11 mouse cellular contexts compared by ENCODE assay signal in genomic region chr2:152694708-152695107, GRCm38 (mm10). TPM values are rescaled to one million over a fixed set of nuclear protein-coding genes. Genes with fewer than 3 reads are reported as not detected.
DNase-seq lines count a peak whose midpoint lies in the region; ATAC-seq lines count a peak whose summit lies in the region.
"Had no signal": no experiment of that assay in that cellular context is flagged by ENCODE, and none has a peak within 500 bp of the region (broad histone marks: within the 10 kb centered on the region; RNA-seq: fewer than 3 reads in every experiment).

No protein-coding gene starts in this region.

- H3K27ac ChIP-seq in lung, embryonic 15.5 days, result peak overlapping the region; percentile 83
- no peak overlapping the region for H3K27ac ChIP-seq in midbrain, embryonic 15.5 days
- no peak overlapping the region for H3K27ac ChIP-seq in hindbrain, embryonic 14.5 days
- H3K27ac ChIP-seq: liver, embryonic 15.5 days had no signal

- no peak overlapping the region for H3K9ac ChIP-seq in lung, embryonic 15.5 days
- no peak overlapping the region for H3K9ac ChIP-seq in midbrain, embryonic 15.5 days
- no peak overlapping the region for H3K9ac ChIP-seq in hindbrain, embryonic 14.5 days
- H3K9ac ChIP-seq: liver, embryonic 15.5 days had no signal

- H3K4me1 ChIP-seq in lung, embryonic 15.5 days, result peaks cover 27% of the 10 kb centered on the region
- peaks cover 7% of the 10 kb centered on the region for H3K4me1 ChIP-seq in midbrain, embryonic 15.5 days
- 0 out of 2 replicates have a peak, but pooled peaks cover 5% of the 10 kb centered on the region for H3K4me1 ChIP-seq in hindbrain, embryonic 14.5 days (replicated peaks; ENCODE audit: control insufficient read depth, insufficient read depth, low read length)

- peak; percentile 41 to 66 for DNase-seq in heart, adult 18-20 months
- DNase-seq in heart, postnatal 36 days, result no peak
- DNase-seq in ovary, postnatal 36 days (ENCODE audit: low spot score), result peak; percentile 82
- DNase-seq in ovary, postnatal 14 days (ENCODE audit: low spot score), result no peak
- no peak for DNase-seq in frontal cortex, postnatal 36 days (ENCODE audit: low spot score in 2 of 2)
- DNase-seq in hindbrain, embryonic 14.5 days (ENCODE audit: low spot score), result no peak
- DNase-seq: cerebellum, postnatal 10 days; thymus, postnatal 14 days had no signal

- H3K27me3 ChIP-seq in lung, embryonic 15.5 days, result no peaks in the 10 kb centered on the region
- H3K27me3 ChIP-seq in midbrain, embryonic 15.5 days (replicated peaks), result no peaks in the 10 kb centered on the region
- no peaks in the 10 kb centered on the region for H3K27me3 ChIP-seq in hindbrain, embryonic 14.5 days (ENCODE audit: control insufficient read depth, insufficient read depth, low read length)
- H3K27me3 ChIP-seq: liver, embryonic 15.5 days had no signal

- 41% methylated on average over 7 of the region's 7 CpGs for WGBS in lung, embryonic 15.5 days
- 84% methylated on average over 7 of the region's 7 CpGs for WGBS in midbrain, embryonic 15.5 days
- WGBS in hindbrain, embryonic 14.5 days, result 84% methylated on average over 7 of the region's 7 CpGs

- no peak overlapping the region for H3K4me2 ChIP-seq in lung, embryonic 15.5 days
- H3K4me2 ChIP-seq in midbrain, embryonic 15.5 days, result no peak overlapping the region
- no peak overlapping the region for H3K4me2 ChIP-seq in hindbrain, embryonic 14.5 days (replicated peaks)
- H3K4me2 ChIP-seq: liver, embryonic 15.5 days had no signal

- no peaks in the 10 kb centered on the region for H3K9me3 ChIP-seq in lung, embryonic 15.5 days
- H3K9me3 ChIP-seq in midbrain, embryonic 15.5 days, result no peaks in the 10 kb centered on the region
- no peaks in the 10 kb centered on the region for H3K9me3 ChIP-seq in hindbrain, embryonic 14.5 days (ENCODE audit: control insufficient read depth, low read length)
- H3K9me3 ChIP-seq: liver, embryonic 15.5 days had no signal

- peak; percentile 76 for ATAC-seq in lung, embryonic 15.5 days (ENCODE audit: borderline replicate concordance, extremely low read depth, low FRiP score, low TSS enrichment)
- no peak for ATAC-seq in midbrain, embryonic 15.5 days (replicated peaks)
- no peak for ATAC-seq in hindbrain, embryonic 14.5 days (ENCODE audit: low FRiP score)

- peaks cover 50% of the 10 kb centered on the region for H3K36me3 ChIP-seq in lung, embryonic 15.5 days
- peaks cover 17% of the 10 kb centered on the region for H3K36me3 ChIP-seq in midbrain, embryonic 15.5 days (replicated peaks)
- H3K36me3 ChIP-seq in hindbrain, embryonic 14.5 days (replicated peaks; ENCODE audit: control insufficient read depth, insufficient read depth), result peaks cover 72% of the 10 kb centered on the region

- no peak overlapping the region for H3K4me3 ChIP-seq in lung, embryonic 15.5 days
- no peak overlapping the region for H3K4me3 ChIP-seq in midbrain, embryonic 15.5 days
- H3K4me3 ChIP-seq in hindbrain, embryonic 14.5 days (replicated peaks; ENCODE audit: low read length), result no peak overlapping the region
- H3K4me3 ChIP-seq: liver, embryonic 15.5 days had no signal

- intact Hi-C loops in heart, postnatal 36 days (cut with DNase I), result loop anchor here (5.0 kb wide), 1 partner anchor 323 kb away; the partner anchor contains the start of gene Pdrg1

RNA-seq across cellular contexts. Expression of gene Mcts2, which starts 7.9 kb away (rescaled TPM):
- total RNA-seq in heart, adult 18-20 months (2021), result 10 to 100 TPM; 15.8 to 16.4 TPM
- 10 to 100 TPM; 16.2 to 16.5 TPM for total RNA-seq in heart, postnatal 36 days (2021)
- 27.1 and 28.5 TPM in 2 replicates for polyA plus RNA-seq in lung, embryonic 15.5 days (2015; fragmentation: Nextera tagmentation; extraction: Ambion mirVana)
- polyA plus RNA-seq in midbrain, embryonic 15.5 days (2015; fragmentation: Nextera tagmentation; extraction: Ambion mirVana), result 33.7 and 34.3 TPM in 2 replicates
- 34.0 and 41.9 TPM in 2 replicates for polyA plus RNA-seq in hindbrain, embryonic 14.5 days (2014; fragmentation: Nextera tagmentation; extraction: Ambion mirVana)

RNA-seq across cellular contexts. Expression of gene H13, which starts 25.4 kb away (rescaled TPM):
- total RNA-seq in heart, adult 18-20 months (2021), result 10 to 100 TPM; 32.7 to 39.6 TPM
- total RNA-seq in heart, postnatal 36 days (2021), result 10 to 100 TPM; 33.1 to 41.2 TPM
- 97.7 and 104 TPM in 2 replicates for polyA plus RNA-seq in lung, embryonic 15.5 days (2015; fragmentation: Nextera tagmentation; extraction: Ambion mirVana)
- 178 and 186 TPM in 2 replicates for polyA plus RNA-seq in midbrain, embryonic 15.5 days (2015; fragmentation: Nextera tagmentation; extraction: Ambion mirVana)
- 155 and 164 TPM in 2 replicates for polyA plus RNA-seq in hindbrain, embryonic 14.5 days (2014; fragmentation: Nextera tagmentation; extraction: Ambion mirVana)

RNA-seq across cellular contexts. Expression of gene Id1, which starts 41.3 kb away (rescaled TPM):
- total RNA-seq in heart, adult 18-20 months (2021), result 10 to 100 TPM; 63.7 to 75.1 TPM
- 10 to 100 TPM; 50.9 to 53.7 TPM for total RNA-seq in heart, postnatal 36 days (2021)
- 134 and 143 TPM in 2 replicates for polyA plus RNA-seq in lung, embryonic 15.5 days (2015; fragmentation: Nextera tagmentation; extraction: Ambion mirVana)
- polyA plus RNA-seq in midbrain, embryonic 15.5 days (2015; fragmentation: Nextera tagmentation; extraction: Ambion mirVana), result 30.7 and 33.7 TPM in 2 replicates
- polyA plus RNA-seq in hindbrain, embryonic 14.5 days (2014; fragmentation: Nextera tagmentation; extraction: Ambion mirVana), result 56.5 and 68.0 TPM in 2 replicates

RNA-seq across cellular contexts. Expression of gene Cox4i2, which starts 59.3 kb away (rescaled TPM):
- 10 to 100 TPM; 11.9 to 15.2 TPM for total RNA-seq in heart, adult 18-20 months (2021)
- 10 to 100 TPM; 13.1 to 16.0 TPM for total RNA-seq in heart, postnatal 36 days (2021)
- polyA plus RNA-seq in lung, embryonic 15.5 days (2015; fragmentation: Nextera tagmentation; extraction: Ambion mirVana), result 74.8 and 81.0 TPM in 2 replicates
- 5.2 and 6.4 TPM in 2 replicates for polyA plus RNA-seq in midbrain, embryonic 15.5 days (2015; fragmentation: Nextera tagmentation; extraction: Ambion mirVana)
- polyA plus RNA-seq in hindbrain, embryonic 14.5 days (2014; fragmentation: Nextera tagmentation; extraction: Ambion mirVana), result 5.8 TPM in 2 replicates

Comparison
In these comparisons a context has a peak if more than half of its experiments do, and no peak if none do; other contexts are left out.
1. DNase-seq: peak in heart, adult 18-20 months (2 of 2) and ovary, postnatal 36 days (single experiment); none in heart, postnatal 36 days (0 of 2), ovary, postnatal 14 days (single experiment), frontal cortex, postnatal 36 days (0 of 2) and hindbrain, embryonic 14.5 days (single experiment).